Mouse (Mus musculus): ENCODE measurements around the gene Klkb1.

The Klkb1 gene

DNA sequence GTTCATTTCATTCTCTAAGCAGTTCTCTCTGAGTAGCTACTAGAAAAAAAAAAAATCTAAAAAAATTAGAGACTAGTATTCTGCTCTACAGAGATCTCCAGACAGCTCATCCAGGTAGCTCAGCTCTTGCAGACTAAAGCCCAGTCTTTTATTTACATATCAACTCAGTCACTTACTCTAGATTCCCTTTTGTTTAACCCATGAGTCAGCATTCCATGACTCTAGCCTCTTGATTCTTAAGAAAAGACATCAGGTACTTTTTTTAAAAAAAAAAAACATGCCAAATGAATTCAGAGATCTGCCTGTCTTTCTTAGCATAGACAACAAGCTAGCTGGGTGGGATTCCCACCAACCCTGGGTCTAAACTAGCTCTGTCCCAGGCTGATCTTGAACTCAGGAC lies 26.2 kb downstream of the Klkb1 start:
- in situ Hi-C loops (cut with MboI), result no loop called here

- in situ Hi-C loops (cut with MboI), result no loop called here
Observed at GRCm38 (mm10) chr8:45267611-45268391, 26.9 kb downstream of the Klkb1 start.

DNA sequence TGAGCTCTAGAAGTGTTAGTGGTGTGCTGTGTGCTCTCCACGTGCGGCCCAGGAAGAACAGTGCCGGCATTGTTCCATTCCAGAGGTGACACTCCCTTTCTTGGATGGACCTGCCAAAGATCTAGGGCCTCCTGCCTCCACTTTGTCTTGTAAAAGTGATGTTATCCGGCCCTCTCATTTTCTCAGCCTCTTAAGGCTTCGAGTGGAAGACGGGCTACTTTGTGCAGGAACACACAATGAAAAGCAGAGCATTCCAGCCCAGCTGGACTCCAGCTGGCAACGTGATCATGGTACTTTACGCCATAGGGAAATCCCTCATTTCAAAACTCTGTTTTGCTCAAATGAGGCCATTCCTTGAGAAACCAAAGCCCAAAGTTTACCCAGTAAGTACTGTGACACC lies 27.7 kb downstream of the Klkb1 start:
- in situ Hi-C loops (cut with MboI), result no loop called here

- in situ Hi-C loops (cut with MboI), result no loop called here
Observed at GRCm38 (mm10) chr8:45264918-45265317, 29.7 kb downstream of the Klkb1 start.

- in situ Hi-C loops (cut with MboI), result no loop called here
Observed at GRCm38 (mm10) chr8:45262851-45263250, 31.8 kb downstream of the Klkb1 start.

GRCm38 (mm10) chr8:45261920-45262319 lies 32.7 kb downstream of the Klkb1 start, which contains the start of gene F11:
Gene F11, minus strand, starts transcription at chr8:45262031.
- in situ Hi-C loops (cut with MboI), result no loop called here

GRCm38 (mm10) chr8:45258421-45258820 lies 36.2 kb downstream of the Klkb1 start:
- in situ Hi-C loops (cut with MboI), result no loop called here

DNA sequence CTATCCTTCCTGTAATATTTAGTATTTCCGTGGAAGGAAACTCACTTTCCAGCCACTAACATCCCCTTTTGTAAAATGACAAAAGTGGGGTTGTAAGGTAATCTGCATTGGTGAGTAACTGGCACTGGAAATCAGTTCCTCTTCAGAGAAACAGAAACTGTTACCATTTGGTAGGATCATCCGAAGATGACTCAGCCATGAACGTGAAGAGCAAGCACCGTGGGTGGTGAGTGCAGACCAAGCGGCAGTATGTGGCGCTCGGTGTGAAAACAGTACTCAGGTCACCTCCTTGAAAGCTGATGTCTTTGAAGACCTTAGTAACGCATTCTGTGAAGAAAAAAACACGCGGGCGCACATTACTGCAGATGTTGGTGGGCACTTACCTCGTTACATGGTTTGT lies 39.6 kb downstream of the Klkb1 start:
- in situ Hi-C loops (cut with MboI), result no loop called here

- in situ Hi-C loops (cut with MboI), result no loop called here
Observed at GRCm38 (mm10) chr8:45254194-45254842, 40.3 kb downstream of the Klkb1 start.

DNA sequence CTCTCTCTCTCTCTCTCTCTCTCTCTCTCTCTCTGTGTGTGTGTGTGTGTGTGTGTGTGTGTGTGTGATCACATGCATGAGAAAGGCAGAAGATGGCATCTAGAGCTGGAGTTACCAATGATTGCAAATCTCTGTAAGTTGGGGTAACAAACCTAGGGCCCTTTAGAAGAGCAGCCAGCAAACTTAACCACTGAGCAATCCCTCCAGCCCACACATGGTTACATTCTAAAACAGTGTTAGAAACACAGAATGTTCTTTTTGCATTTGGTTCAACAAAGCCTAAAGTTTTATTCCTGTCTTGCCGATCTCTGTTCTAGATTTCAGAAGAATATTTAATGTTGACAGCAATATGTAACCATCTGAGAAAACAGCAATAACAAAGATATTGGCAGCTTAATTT lies 41.1 kb downstream of the Klkb1 start:
- in situ Hi-C loops (cut with MboI), result no loop called here

- in situ Hi-C loops (cut with MboI), result no loop called here
Observed at GRCm38 (mm10) chr8:45253111-45253510, 41.5 kb downstream of the Klkb1 start.

DNA sequence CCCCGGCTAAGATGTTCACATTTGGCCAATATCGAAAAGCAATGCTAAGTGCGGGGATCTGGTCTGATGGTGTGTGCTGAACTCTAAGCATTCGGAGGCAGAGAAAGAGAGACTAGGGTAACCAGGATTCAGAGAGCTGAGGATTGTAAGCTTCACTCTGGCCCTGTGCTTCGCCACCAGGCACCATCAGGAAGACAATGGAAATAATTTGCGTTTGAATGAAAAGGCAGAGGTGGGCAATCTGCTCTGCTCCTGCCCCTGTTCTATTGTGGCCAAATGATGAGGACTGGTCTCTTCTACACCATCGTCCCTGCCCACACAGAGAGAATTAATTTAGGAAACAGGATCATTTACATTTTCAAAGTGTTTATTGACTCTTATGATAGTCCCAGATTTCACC lies 48.4 kb downstream of the Klkb1 start:
- in situ Hi-C loops (cut with MboI), result no loop called here

GRCm38 (mm10) chr8:45239363-45239762 lies 55.3 kb downstream of the Klkb1 start:
- in situ Hi-C loops (cut with MboI), result no loop called here

DNA sequence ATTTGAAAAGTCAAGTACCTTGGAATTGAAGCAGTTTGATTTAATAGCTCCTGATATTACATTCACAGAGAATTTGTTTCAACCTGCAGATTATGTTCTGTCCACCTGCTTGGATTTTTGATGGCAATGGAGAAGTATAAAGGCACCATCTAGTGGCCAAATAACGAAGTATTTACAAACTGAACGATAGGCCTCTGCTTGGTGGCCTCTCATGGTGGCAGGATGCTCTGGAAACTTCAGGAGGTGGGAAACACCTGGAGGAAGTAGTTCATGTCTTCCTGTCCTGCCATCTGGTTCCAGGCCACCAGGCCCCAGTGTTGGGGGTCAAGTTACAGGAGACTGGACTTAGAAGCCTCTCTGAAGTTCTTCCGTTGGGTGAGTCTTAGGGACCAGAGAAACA lies 56.4 kb downstream of the Klkb1 start:
- in situ Hi-C loops (cut with MboI), result no loop called here

DNA sequence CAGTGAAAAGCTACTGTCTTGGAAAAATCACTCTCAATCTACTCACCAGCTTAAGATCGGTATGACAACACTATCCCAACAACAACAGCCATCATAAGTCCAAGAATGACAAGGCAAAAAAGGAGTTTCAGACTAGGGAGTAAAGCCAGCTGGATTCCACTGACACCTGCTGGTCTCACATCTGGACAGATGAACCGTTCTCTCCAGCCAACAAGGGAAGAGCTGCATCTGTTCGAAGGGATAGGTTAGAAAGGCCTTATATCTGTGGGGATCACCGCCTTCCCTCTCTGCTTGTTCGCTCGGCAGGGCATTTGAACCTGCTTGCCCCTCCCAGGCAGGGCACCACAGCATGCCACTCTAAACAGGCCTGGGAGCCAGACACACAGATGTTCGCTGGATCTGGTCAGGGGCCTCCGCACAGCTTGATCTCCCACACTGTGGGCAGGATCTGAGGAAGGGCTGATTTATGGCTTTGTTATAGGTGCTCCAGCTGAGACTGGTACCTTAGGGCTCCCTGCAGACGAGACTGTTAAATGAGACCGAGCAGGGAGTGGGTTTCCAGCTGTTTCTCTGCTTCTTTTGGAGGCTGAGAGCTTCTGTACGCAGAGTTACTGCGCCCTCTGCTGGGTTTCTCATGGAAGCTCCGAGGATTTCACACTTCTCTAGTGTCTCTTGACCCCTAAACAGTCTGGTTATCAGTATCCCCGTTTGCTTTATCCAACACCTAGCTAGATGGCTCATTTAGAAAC lies 58.3 kb downstream of the Klkb1 start:
- in situ Hi-C loops (cut with MboI), result no loop called here

DNA sequence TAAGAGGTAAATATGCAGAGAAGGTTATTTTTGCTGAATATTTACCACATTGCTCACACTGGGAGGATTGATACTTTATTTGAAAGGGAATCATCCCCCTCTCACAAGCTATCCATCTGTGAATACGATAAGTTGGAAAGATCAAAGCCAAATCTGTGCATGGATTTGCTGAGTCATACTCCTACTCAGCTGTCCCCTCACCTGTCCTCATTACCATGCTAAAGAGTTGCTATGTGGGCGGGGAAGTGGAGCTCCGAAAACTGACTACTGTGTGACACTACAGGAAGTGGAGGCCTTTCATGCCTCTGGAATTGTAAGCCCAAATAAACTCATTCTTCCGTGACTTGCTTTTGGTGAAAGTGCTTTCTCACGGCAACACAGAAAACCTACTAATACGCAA lies 59.4 kb downstream of the Klkb1 start:
- in situ Hi-C loops (cut with MboI), result no loop called here

- in situ Hi-C loops (cut with MboI), result no loop called here
Observed at GRCm38 (mm10) chr8:45233256-45233655, 61.4 kb downstream of the Klkb1 start.
